Mouse (Mus musculus) G1E-ER4 (cell line): Measurements from ENCODE around the gene Smpd4. TPM values are rescaled to one million over a fixed set of nuclear protein-coding genes. Genes with fewer than 3 reads are reported as not detected.

Experiments used
- GATA1 ChIP-seq: IDR thresholded peaks from one replicate; pipeline ENCODE4 v1.8.0; 2012; ENCODE audit warnings: low read length, inconsistent platforms
- polyA plus RNA-seq: library from polyadenylated mRNA; stranded (reverse); fragments of >175 nt; gene quantifications from 2 replicates; pipeline ENCODE4 v1.2.3, GENCODE M21; 2012

Gene Smpd4
- polyA plus RNA-seq = 16.9 and 31.4 TPM in 2 replicates

DNA sequence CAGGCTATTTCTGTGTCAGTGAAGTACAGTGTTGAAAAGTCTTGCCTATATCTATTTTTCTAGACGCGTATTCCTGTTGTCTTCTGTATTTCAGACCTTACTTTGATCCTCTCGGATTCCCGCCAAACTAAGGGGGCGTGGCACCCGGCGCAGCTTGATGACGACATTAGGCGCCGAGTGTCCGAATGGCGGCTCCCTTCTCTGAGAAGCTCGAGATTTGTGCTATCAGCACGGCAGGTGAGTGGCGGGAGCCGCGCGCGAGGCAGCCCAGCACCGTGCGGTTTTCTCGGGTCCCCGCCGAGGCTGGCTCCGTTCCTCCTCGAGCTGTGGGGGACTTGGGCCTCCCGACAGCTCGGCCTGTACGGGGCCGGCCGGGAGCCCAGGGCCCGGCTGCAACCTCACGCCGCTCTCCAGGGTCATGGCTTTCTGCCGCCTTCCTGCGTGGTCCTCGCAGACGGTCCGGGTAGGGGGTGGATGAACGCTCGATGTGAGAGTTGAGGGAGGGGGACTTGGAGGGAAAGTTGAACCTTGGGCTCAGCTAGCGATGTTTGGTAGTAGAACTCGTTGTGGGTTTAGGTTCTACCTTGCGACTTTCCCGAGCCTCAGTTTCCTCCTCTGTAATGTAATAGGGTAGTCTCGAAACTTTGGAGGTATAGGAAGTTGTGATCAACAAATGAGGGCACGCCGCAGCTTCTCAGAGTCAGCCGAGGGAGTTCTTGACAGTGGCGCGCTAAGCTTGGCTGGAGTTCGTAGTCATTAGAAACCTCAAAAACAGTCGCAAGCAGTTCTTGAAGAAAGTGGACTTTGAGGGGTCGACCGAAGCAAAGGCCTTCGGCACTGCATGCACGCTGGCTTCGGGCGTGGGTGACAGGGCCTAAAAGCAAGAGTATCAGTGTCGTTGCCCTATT lies at the start of gene Smpd4:
Gene Smpd4, plus strand, starts transcription at position 157 of the 908 bp plus-strand sequence.
- no peak for TF ChIP-seq GATA1

DNA sequence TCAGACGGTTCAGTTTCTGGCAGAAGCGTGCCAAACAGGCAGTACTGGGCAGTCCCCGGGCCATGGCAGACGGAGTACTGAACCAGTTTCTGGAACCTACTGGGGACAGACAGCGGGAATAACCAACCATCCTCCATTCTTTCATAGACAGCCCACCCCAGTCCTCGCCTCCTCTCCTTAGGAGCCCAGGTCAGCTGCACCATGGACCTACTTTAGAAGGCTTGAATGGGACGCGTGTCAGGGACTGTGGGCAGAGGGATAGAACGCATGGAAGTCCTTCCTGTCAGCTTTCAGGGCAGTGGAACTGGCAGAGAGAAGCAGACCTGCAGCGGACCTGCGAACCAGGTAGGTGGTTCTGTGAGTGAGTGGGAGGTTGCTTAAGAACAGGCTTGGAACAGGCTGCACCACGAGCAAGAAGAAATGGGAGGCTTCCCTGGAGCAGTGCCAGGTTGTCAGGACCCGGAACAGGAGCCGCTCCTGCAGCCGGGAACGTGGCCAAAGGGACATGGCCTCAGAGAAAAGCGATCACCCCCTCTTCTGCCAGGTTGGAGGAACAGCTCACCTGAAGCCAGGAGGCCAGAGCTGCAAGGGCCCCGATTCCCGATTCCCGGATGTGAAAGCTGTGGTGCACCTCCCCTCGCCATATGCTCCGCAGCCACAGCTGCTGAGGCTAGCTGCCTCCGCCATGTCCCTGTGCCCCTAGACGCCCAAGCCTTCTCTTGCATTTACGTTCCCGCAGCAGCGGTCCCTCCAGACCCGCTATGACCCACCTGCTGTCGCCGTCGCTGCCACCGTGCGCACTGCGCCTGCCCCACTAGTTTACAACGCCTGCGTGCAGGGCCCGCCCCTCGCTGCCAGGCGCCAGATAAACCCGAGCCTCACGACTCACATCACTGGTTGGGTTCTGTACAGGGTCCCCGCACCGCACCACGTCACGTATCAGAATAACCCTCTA lies 43.0 kb upstream of the Smpd4 start:
- no peak for TF ChIP-seq GATA1

DNA sequence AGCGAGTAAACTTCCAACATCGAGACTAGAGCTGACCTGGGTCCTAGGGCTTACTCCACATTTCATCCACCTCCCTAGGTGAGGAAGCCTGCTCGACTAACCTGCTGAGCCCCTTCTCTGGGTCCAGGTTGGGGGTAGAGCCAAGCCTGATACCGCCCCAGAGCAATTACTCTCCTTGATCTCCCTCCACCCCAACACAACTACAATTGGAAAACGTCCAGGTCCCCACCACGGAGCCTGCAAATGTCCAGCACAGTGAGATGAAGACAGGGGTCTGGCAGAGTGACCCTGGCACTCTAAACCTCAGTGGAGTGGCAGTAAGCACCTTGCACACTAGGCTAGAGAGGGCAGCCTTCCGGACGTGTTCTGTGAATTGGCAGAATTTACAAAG lies 42.3 kb upstream of the Smpd4 start:
- TF ChIP-seq GATA1 = no peak

DNA sequence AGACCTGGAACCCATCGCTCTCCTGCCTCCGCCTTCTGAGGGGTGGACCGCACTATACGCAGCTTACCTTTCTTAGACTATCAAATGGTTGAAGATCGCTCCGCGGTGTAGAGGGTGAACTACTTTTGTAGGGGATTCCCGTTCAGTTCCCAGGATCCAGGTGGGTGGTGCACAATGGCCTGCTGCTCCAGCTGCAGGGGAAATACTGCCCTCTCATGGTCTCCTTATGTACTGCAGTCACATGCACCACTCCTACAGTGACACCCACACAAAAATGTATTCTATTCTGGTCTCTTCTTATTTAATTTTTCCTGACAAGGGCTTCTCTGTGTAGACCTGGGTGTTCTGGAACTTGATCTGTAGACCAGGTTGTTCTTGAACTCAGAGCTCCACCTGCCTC lies 36.1 kb upstream of the Smpd4 start, which contains the start of gene Slc7a4:
Gene Slc7a4, minus strand, starts transcription at position 151 of the 400 bp plus-strand sequence.
- TF ChIP-seq GATA1 = no peak

- TF ChIP-seq GATA1 = no peak
Measured at GRCm38 (mm10) chr16:17584555-17584954, 34.6 kb upstream of the Smpd4 start.

DNA sequence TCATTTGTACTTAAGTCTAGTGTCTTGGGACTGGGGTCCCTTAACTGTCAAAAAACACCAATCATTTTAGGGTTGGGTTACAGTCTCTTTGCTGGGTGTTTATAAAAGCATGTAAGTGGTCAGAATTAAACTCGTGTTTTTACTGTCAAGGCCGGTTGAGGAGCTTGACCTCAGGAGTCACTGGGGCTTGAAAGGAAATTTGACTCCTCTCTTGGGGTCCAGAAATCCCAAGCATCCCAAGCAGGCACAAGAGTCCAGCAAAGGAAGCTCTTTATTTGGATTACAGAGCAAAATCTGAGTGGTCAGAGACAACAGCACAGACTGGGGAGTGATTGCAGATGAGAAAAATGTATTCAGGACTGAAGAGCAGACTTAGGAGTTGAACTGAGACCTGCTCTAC lies 28.4 kb upstream of the Smpd4 start:
- no peak for TF ChIP-seq GATA1

DNA sequence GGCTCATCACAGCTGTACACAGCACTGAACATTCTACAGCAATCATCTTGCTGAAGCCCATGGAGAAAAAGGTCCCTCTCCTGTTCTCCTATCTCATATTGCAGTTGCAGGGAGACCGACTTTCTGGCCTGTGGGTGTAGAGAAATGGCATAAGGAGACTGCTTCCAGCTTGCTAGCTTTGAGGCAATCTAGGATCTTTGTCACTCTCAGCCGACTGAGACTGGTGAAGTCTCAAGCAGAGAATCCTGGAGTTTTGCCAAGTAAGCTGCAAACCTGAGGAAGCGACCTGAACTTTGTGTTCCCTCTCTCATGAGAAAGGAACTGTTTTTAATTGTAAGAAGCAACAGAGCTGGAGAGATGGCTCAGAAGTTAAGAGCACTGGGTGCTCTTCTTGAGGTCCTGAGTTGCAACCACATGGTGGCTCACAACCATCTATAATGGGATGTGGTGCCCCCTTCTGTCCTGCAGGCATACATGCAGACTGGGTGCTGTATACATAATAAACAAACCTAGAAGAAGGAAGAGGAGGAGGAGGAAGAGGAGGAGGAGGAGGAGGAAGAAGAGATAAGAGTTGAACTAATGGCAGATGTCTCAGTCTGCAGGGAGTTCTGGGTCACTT lies 18.1 kb upstream of the Smpd4 start:
- no peak for TF ChIP-seq GATA1

DNA sequence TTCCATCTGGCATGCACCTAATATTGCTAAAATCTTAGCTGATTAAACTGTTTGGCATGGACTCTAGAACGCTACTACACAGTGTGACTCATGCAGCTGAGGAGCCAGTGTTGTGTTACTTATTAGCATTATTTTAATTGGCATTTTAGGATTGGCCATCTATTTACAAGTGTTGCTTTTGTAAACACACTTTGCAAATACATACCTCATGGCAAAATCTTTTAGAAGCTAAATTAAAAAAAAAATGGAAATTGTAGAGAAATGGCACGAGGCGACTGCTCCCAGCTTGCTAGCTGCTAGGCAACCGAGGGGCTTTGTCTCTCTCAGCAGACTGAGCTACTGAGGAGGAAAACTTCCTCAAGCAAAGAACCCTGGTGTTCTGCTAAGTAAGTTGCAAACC lies 14.2 kb upstream of the Smpd4 start:
- TF ChIP-seq GATA1 = no peak

- TF ChIP-seq GATA1 = no peak
Measured at GRCm38 (mm10) chr16:17605684-17606083, 13.5 kb upstream of the Smpd4 start.

DNA sequence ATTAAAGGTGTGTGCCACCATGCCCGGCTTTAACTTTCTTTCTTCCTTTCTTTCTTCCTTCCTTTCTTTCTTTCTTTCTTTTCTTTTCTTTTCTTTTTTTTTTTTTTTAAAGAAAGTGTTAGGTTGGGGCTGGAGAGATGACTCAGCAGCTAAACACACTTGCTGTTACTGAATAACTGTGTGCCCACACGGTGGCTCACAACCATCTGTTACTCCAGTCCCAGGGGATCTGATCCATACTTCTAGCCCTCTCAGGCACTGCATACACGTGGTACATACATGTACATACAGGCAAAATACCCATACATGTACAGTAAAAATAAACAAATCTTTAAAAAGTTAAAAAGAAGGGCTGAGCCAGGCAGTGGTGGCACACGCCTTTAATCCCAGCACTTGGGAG lies 7.8 kb upstream of the Smpd4 start:
- no peak for TF ChIP-seq GATA1

DNA sequence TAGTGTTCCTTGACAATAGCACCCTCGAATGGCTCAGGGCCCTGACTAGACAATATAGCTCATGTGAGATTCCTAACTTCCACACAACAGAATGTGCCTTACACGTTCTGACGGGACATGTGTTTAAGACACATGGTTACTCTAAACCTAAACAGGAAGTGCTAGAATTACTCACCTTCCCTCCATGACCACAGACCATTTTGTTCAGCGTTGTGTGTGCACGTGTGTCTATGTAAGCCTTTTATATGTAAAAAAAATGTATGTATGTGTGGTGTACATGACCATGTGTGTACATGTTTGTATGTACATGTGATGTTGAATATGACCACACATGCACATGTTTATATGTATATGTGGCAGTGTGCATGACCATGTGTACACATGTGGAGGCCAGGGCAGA lies 2.9 kb upstream of the Smpd4 start:
- no peak for TF ChIP-seq GATA1

- no peak for TF ChIP-seq GATA1
Measured at GRCm38 (mm10) chr16:17617922-17618565, 1.1 kb upstream of the Smpd4 start.

DNA sequence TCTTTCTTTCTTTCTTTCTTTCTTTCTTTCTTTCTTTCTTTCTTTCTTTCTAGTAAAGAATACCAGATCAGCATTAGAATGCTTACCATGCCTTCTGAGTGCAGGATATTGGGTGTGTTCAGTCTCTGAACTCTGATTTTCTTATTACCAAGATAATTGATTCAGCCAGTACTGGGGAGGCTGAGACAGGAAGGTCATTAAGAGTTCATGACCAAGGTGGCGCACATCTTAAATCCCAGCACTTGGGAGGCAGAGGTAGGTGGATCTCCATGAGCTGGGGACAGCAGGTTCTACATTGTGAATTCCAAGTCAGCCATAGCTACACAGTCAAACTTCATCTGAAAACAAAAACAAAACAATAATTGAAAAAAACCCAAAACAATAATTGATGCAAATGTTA lies 2.8 kb downstream of the Smpd4 start:
- no peak for TF ChIP-seq GATA1

- no peak for TF ChIP-seq GATA1
Measured at GRCm38 (mm10) chr16:17625488-17626268, 6.5 kb downstream of the Smpd4 start.

DNA sequence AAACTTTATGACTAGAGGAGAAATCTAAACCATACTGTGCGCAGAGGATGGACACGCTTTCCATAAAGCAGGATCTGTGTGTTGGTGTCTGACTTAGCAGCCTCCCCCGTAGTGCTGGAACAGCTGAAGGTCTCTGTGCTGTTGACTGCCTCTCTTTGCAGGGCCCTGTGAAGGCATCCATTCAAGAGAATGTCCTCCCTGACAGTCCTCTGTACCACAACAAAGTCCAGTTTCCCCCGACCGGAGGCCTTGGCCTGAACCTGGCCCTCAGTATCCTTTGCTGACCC lies 7.1 kb downstream of the Smpd4 start:
- no peak for TF ChIP-seq GATA1
